Mouse (Mus musculus) kidney, postnatal 0 days (tissue): ENCODE measurements at regions not wholly inside any gene's neighbourhood (a gene's known extent, or its start where the extent isn't known, plus 50 kb on each side); places are given as distances from the start of the nearest gene placed in this dataset.

Experiments
- ATAC-seq: fragments of 200-750 bp; cut with Nextera tagmentation; replicated peaks from 2 replicates; pipeline ENCODE4 v1.8.0; 2017; ENCODE audit warnings: low read depth, moderate number of reproducible peaks, moderate TSS enrichment, moderate library complexity; ENCODE audit not compliant: low FRiP score
- DNase-seq: peaks from one replicate; pipeline ENCODE4 v3.0.0-alpha.2; 2016; ENCODE audit warnings: low spot score
- H3K27ac ChIP-seq: fragments of 300-500 bp; sonication (generic); 2 replicates; pipeline ENCODE4 v1.5.1; 2014; ENCODE audit warnings: mild to moderate bottlenecking
- H3K27me3 ChIP-seq: fragments of 300-500 bp; sonication (generic); 2 replicates; pipeline ENCODE4 v1.6.1; 2014; ENCODE audit warnings: low read length, mixed read lengths; ENCODE audit not compliant: insufficient read depth
- H3K36me3 ChIP-seq: fragments of 300-500 bp; sonication (generic); 2 replicates; pipeline ENCODE4 v1.6.1; 2014; ENCODE audit warnings: low read length, mixed read lengths; ENCODE audit not compliant: insufficient read depth
- H3K4me1 ChIP-seq: fragments of 300-500 bp; sonication (generic); replicated peaks from 2 replicates; pipeline ENCODE4 v1.6.1; 2014; ENCODE audit warnings: antibody characterized with exemption, low read length, mixed read lengths; ENCODE audit not compliant: insufficient read depth
- H3K4me2 ChIP-seq: fragments of 300-500 bp; sonication (generic); 2 replicates; pipeline ENCODE4 v1.6.1; 2014; ENCODE audit warnings: mild to moderate bottlenecking, low read length, moderate library complexity, mixed read lengths
- H3K4me3 ChIP-seq: fragments of 300-500 bp; sonication (generic); replicated peaks from 2 replicates; pipeline ENCODE4 v1.5.1; 2014; ENCODE audit warnings: low read depth, low read length
- H3K9ac ChIP-seq: fragments of 300-500 bp; sonication (generic); 2 replicates; pipeline ENCODE4 v1.6.1; 2014; ENCODE audit warnings: low read depth, low read length
- H3K9me3 ChIP-seq: fragments of 300-500 bp; sonication (generic); replicated peaks from 2 replicates; pipeline ENCODE4 v1.6.1; 2016; ENCODE audit warnings: low read length, inconsistent platforms, mixed read lengths
- CTCF ChIP-seq: IDR thresholded peaks from 2 replicates; pipeline ENCODE4 v1.5.1; 2016; ENCODE audit warnings: antibody characterized with exemption, low read depth, mild to moderate bottlenecking, moderate library complexity
- WGBS: fragments of 180-500 bp; shearing (Covaris S2); extraction: QIAGEN DNeasy Blood & Tissue Kit; methylation state at CpG from one replicate; pipeline ENCODE4 v1.1.7; 2014; 5-methylcytosine and 5-hydroxymethylcytosine counted together

GRCm38 (mm10) chr3:153071549-153071948 is 89.5 kb upstream of the St6galnac5 start:
- Histone ChIP-seq H3K27me3 (no peaks in the 10 kb centered on the region), H3K9ac (no peak overlapping the region), H3K4me3 (no peak overlapping the region), H3K36me3 (no peaks in the 10 kb centered on the region), H3K4me2 (no peak overlapping the region), H3K27ac (no peak overlapping the region), H3K9me3 (no peaks in the 10 kb centered on the region), H3K4me1 (no peaks in the 10 kb centered on the region)
- 80% methylated on average over 8 of the region's 8 CpGs for WGBS
- DNase-seq = no peak
- ATAC-seq = no peak
- TF ChIP-seq CTCF = no peak

- H3K36me3 ChIP-seq = no peaks in the 10 kb centered on the region
- no peak for TF ChIP-seq CTCF
- H3K9ac ChIP-seq = no peak overlapping the region
- DNase-seq (no peak), ATAC-seq (no peak)
- H3K4me1 ChIP-seq = no peaks in the 10 kb centered on the region
- WGBS = 88% methylated on average over 3 of the region's 3 CpGs
- H3K27ac ChIP-seq = no peak overlapping the region
- no peak overlapping the region for H3K4me2 ChIP-seq
- H3K9me3 ChIP-seq = no peaks in the 10 kb centered on the region
- H3K27me3 ChIP-seq = no peaks in the 10 kb centered on the region
- no peak overlapping the region for H3K4me3 ChIP-seq
These were observed 89.1 kb upstream of the St6galnac5 start for GRCm38 (mm10) chr3:153071123-153071522.

- H3K9ac ChIP-seq = no peak overlapping the region
- no peak overlapping the region for H3K4me3 ChIP-seq
- no peaks in the 10 kb centered on the region; the same call in 1 of the 2 replicates for H3K9me3 ChIP-seq
- H3K27me3 ChIP-seq = no peaks in the 10 kb centered on the region
- 76% methylated on average over 3 of the region's 3 CpGs for WGBS
- TF ChIP-seq CTCF = no peak
- H3K4me1 ChIP-seq = no peaks in the 10 kb centered on the region
- H3K36me3 ChIP-seq = no peaks in the 10 kb centered on the region
- no peak for DNase-seq
- no peak overlapping the region for H3K27ac ChIP-seq
- ATAC-seq = no peak
- H3K4me2 ChIP-seq = no peak overlapping the region
These were observed 83.8 kb upstream of the St6galnac5 start for GRCm38 (mm10) chr3:153065890-153066289.

- Histone ChIP-seq H3K4me3 (no peak overlapping the region), H3K27ac (no peak overlapping the region), H3K27me3 (no peaks in the 10 kb centered on the region), H3K4me1 (no peaks in the 10 kb centered on the region), H3K9me3 (no peaks in the 10 kb centered on the region), H3K4me2 (no peak overlapping the region), H3K9ac (no peak overlapping the region), H3K36me3 (no peaks in the 10 kb centered on the region)
- WGBS = 93% methylated on average over 3 of the region's 3 CpGs
- TF ChIP-seq CTCF = no peak
- DNase-seq (no peak), ATAC-seq (no peak)
These were observed 71.1 kb upstream of the St6galnac5 start for GRCm38 (mm10) chr3:153053163-153053562.

GRCm38 (mm10) chr3:153051566-153051965 is 69.5 kb upstream of the St6galnac5 start:
- TF ChIP-seq CTCF = no peak
- no peak for ATAC-seq
- no peak overlapping the region for H3K4me3 ChIP-seq
- H3K27me3 ChIP-seq = no peaks in the 10 kb centered on the region
- DNase-seq = no peak
- H3K27ac ChIP-seq = no peak overlapping the region
- H3K9ac ChIP-seq = no peak overlapping the region
- 0 out of 2 replicates have a peak, but pooled peaks cover 4% of the 10 kb centered on the region for H3K9me3 ChIP-seq
- no peaks in the 10 kb centered on the region for H3K36me3 ChIP-seq
- H3K4me2 ChIP-seq = no peak overlapping the region
- no peaks in the 10 kb centered on the region for H3K4me1 ChIP-seq

- Histone ChIP-seq H3K36me3 (no peaks in the 10 kb centered on the region), H3K9me3 (0 out of 2 replicates have a peak, but pooled peaks cover 4% of the 10 kb centered on the region), H3K9ac (no peak overlapping the region), H3K4me2 (no peak overlapping the region), H3K4me1 (no peaks in the 10 kb centered on the region), H3K27ac (no peak overlapping the region), H3K27me3 (no peaks in the 10 kb centered on the region), H3K4me3 (no peak overlapping the region)
- 90% methylated on average over 2 of the region's 2 CpGs for WGBS
- DNase-seq = no peak
- ATAC-seq = no peak
- no peak for TF ChIP-seq CTCF
These were observed 63.3 kb upstream of the St6galnac5 start for GRCm38 (mm10) chr3:153045328-153045727.

- H3K4me2 ChIP-seq = no peak overlapping the region
- H3K9me3 ChIP-seq = no peaks in the 10 kb centered on the region
- no peaks in the 10 kb centered on the region for H3K27me3 ChIP-seq
- no peak for DNase-seq
- H3K9ac ChIP-seq = no peak overlapping the region
- 80% methylated on average over 6 of the region's 6 CpGs for WGBS
- H3K27ac ChIP-seq = no peak overlapping the region
- H3K4me1 ChIP-seq = no peaks in the 10 kb centered on the region
- no peak overlapping the region for H3K4me3 ChIP-seq
- no peaks in the 10 kb centered on the region for H3K36me3 ChIP-seq
- TF ChIP-seq CTCF = no peak
- 0 out of 2 replicates have a peak, but pooled peaks have one; percentile 29 for ATAC-seq
These were observed 51.9 kb upstream of the St6galnac5 start for GRCm38 (mm10) chr3:153033980-153034379.
